Mouse (Mus musculus): ENCODE results near the gene Grcc10. TPM values are rescaled to one million over a fixed set of nuclear protein-coding genes. Genes with fewer than 3 reads are reported as not detected.

Grcc10 gene
- polyA plus RNA-seq, 1 experiment from 2014 or later = 498 TPM

DNA sequence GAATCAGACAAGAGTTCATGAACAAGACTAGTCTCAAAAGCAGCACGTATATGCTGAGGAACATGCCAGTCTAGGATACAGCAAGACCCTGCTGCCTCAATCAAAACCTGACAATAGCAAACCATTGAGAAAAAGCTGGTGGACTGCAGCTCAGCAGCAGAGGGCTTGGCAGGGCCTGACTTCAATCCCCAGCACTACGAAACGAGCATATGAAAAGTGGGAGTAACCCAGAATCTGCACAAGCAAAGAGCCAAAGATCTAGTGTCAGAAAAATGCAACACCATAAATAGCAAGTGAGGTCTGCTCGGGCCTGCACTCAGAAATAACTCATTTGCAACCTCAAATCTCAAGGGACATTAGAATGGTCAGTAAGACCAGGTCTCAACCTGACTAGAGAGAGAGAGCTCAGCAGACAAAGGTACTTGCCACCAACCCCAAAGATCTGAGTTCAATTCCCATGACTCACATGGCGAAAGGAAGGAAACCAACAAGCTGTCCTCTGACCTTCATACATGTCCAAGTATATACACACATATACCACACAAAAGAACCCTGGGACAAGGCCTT lies 35.0 kb downstream of the Grcc10 start:
- ATAC-seq (ENCODE audit: insufficient number of reproducible peaks, insufficient read depth, low FRiP score, low TSS enrichment) = no peak
- H3K36me3 ChIP-seq = peaks cover 69% of the 10 kb centered on the region

GRCm38 (mm10) chr6:124704417-124704816 lies 36.8 kb downstream of the Grcc10 start:
- Histone ChIP-seq H3K4me3 (no peak overlapping the region), H3K27me3 (no peaks in the 10 kb centered on the region), H3K36me3 (peaks cover 75% of the 10 kb centered on the region), H3K4me2 (replicated peaks) (no peak overlapping the region), H3K4me1 (no peaks in the 10 kb centered on the region), H3K27ac (no peak overlapping the region), H3K9ac (no peak overlapping the region), H3K9me3 (no peaks in the 10 kb centered on the region)
- no peak for ATAC-seq (ENCODE audit: insufficient number of reproducible peaks, insufficient read depth, low FRiP score, low TSS enrichment)
- 92% methylated on average over 2 of the region's 2 CpGs for WGBS

More for the DNA sequence above, 35.0 kb downstream of the Grcc10 start:
- no peak overlapping the region for H3K4me3 ChIP-seq
- no peak overlapping the region for H3K27ac ChIP-seq
- H3K4me2 ChIP-seq (replicated peaks) = no peak overlapping the region
- no peaks in the 10 kb centered on the region for H3K27me3 ChIP-seq
- no peak overlapping the region for H3K9ac ChIP-seq
- 90% methylated on average over 5 of the region's 5 CpGs for WGBS
- peaks cover 8% of the 10 kb centered on the region for H3K4me1 ChIP-seq
- H3K9me3 ChIP-seq = no peaks in the 10 kb centered on the region

DNA sequence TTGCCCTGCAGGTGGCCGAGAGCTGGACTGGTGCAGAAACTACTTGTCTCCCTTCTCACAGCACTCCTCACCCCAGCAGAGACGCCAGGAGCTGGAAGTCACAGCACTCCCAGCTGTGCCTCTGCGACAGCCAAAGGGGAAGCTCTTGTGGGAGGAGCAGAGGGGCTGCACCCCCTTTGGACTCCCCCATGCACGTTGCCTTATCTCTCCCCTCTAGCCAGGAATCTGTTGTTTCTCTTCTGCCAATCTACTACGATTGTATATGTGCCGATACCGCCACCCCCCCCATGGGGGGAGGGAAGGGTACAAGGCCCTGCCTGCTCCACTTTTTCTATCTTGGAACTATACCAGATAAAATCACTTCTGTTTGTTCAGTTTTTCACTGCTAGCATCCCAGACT lies 37.4 kb downstream of the Grcc10 start:
- H3K27me3 ChIP-seq = no peaks in the 10 kb centered on the region
- H3K36me3 ChIP-seq = peaks cover 79% of the 10 kb centered on the region
- H3K9ac ChIP-seq = no peak overlapping the region
- no peak for ATAC-seq (ENCODE audit: insufficient number of reproducible peaks, insufficient read depth, low FRiP score, low TSS enrichment)
- 77% methylated on average over 7 of the region's 7 CpGs for WGBS
- H3K4me3 ChIP-seq = no peak overlapping the region
- no peak overlapping the region for H3K4me2 ChIP-seq (replicated peaks)
- H3K27ac ChIP-seq = no peak overlapping the region
- H3K9me3 ChIP-seq = no peaks in the 10 kb centered on the region
- H3K4me1 ChIP-seq = no peaks in the 10 kb centered on the region

- Histone ChIP-seq H3K27ac (no peak overlapping the region), H3K27me3 (no peaks in the 10 kb centered on the region), H3K36me3 (peaks cover 76% of the 10 kb centered on the region), H3K4me3 (no peak overlapping the region), H3K9ac (no peak overlapping the region), H3K4me1 (no peaks in the 10 kb centered on the region), H3K9me3 (no peaks in the 10 kb centered on the region), H3K4me2 (replicated peaks) (no peak overlapping the region)
- peak; percentile 43; the same call in 1 of the 2 replicates for ATAC-seq (ENCODE audit: insufficient number of reproducible peaks, insufficient read depth, low FRiP score, low TSS enrichment)
- WGBS = 49% methylated on average over 3 of the region's 3 CpGs
Observed at GRCm38 (mm10) chr6:124702784-124703103, 38.4 kb downstream of the Grcc10 start.

GRCm38 (mm10) chr6:124702102-124702783 lies 38.9 kb downstream of the Grcc10 start:
- H3K27me3 ChIP-seq = no peaks in the 10 kb centered on the region
- no peaks in the 10 kb centered on the region for H3K9me3 ChIP-seq
- H3K4me1 ChIP-seq = no peaks in the 10 kb centered on the region
- peaks cover 71% of the 10 kb centered on the region for H3K36me3 ChIP-seq
- no peak overlapping the region for H3K4me3 ChIP-seq
- 0 out of 2 replicates have a peak, but pooled peaks have one; percentile 25 for ATAC-seq (ENCODE audit: insufficient number of reproducible peaks, insufficient read depth, low FRiP score, low TSS enrichment)
- H3K9ac ChIP-seq = no peak overlapping the region
- no peak overlapping the region for H3K27ac ChIP-seq
- no peak overlapping the region for H3K4me2 ChIP-seq (replicated peaks)
- WGBS = 91% methylated on average over 17 of the region's 17 CpGs

- Histone ChIP-seq H3K27ac (no peak overlapping the region), H3K27me3 (no peaks in the 10 kb centered on the region), H3K4me3 (no peak overlapping the region), H3K4me2 (replicated peaks) (no peak overlapping the region), H3K4me1 (no peaks in the 10 kb centered on the region), H3K36me3 (peaks cover 66% of the 10 kb centered on the region), H3K9ac (no peak overlapping the region), H3K9me3 (no peaks in the 10 kb centered on the region)
- ATAC-seq (ENCODE audit: insufficient number of reproducible peaks, insufficient read depth, low FRiP score, low TSS enrichment) = no peak
- 81% methylated on average over 8 of the region's 8 CpGs for WGBS
Observed at GRCm38 (mm10) chr6:124701338-124701737, 39.8 kb downstream of the Grcc10 start.

DNA sequence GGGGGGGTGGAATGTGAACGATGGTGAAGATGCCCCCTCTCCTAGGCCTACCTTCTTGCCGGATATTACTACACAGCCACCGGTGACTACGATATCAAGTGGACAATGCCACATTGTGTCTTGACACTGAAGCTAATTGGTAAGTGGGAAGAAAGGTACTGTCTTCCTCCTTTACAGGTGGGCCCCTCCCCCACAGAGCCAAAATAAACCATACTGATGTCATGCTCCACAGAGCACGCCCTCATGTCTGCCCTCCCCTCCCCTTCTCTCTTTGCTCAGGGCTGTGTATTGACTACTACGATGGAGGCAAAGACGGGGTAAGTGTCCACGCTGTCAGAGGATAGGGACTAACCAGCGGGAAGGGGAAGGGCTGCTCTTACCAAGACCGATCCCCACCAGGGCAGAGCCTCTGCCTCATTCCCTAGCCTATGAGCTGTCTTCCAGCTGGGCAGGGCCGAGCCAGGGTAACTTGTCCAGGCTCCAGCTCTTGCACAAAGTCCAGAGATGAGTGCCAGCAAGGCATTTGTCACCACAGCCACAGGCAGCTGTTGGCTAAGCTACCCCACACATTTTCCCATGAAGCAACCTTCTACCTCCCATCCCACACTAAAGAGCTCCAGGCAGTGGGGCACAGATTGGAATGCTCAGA lies 41.1 kb downstream of the Grcc10 start:
- ATAC-seq (ENCODE audit: insufficient number of reproducible peaks, insufficient read depth, low FRiP score, low TSS enrichment) = no peak
- Histone ChIP-seq H3K4me1 (no peaks in the 10 kb centered on the region), H3K9ac (no peak overlapping the region), H3K27me3 (no peaks in the 10 kb centered on the region), H3K36me3 (peaks cover 56% of the 10 kb centered on the region), H3K27ac (no peak overlapping the region), H3K4me3 (no peak overlapping the region), H3K9me3 (no peaks in the 10 kb centered on the region), H3K4me2 (replicated peaks) (no peak overlapping the region)
- WGBS = 80% methylated on average over 11 of the region's 11 CpGs

DNA sequence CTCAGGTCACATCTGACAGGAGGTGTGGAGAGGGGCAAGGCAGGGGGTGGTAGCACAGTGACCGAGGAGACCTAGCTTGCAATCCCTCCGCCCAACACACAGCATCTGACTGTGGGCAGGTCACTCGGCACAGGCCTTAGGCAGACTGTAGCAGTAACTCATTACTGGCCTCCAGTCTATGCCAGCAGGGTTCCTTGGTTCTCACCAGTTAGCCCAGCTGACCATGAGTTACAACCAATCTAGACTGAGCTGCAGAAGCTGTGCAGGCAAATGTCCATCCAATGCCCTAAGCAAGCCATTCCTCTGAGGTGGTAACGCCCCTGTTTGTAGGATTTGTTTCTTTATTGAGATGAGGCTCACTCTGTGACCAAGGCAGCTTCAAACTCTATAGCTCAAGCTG lies 41.8 kb downstream of the Grcc10 start:
- Histone ChIP-seq H3K27ac (no peak overlapping the region), H3K9ac (no peak overlapping the region), H3K9me3 (no peaks in the 10 kb centered on the region), H3K27me3 (no peaks in the 10 kb centered on the region), H3K36me3 (peaks cover 49% of the 10 kb centered on the region), H3K4me2 (replicated peaks) (no peak overlapping the region), H3K4me3 (no peak overlapping the region), H3K4me1 (peaks cover 4% of the 10 kb centered on the region; the same call in 1 of the 2 replicates)
- whole genome bisulfite sequencing = 84% methylated on average over 4 of the region's 4 CpGs
- no peak for ATAC-seq (ENCODE audit: insufficient number of reproducible peaks, insufficient read depth, low FRiP score, low TSS enrichment)

DNA sequence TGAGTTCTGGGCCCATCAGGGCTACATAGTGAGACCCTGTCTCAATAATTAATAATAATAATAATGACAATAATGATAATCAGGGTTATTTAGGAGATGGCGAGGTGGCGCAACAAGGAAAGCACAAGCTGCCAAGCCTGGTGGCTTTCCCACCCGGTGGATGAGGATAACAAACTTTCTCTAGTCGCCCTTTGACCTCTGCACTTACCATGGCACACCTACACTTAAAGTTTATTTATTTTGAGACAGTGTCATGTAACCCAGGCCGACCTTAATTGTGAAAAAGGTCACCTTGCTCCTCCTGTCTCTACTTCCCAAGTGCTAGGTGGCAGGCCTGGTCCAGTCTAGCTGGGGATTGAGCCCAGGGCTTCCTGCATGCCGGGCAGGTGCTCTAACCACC lies 42.4 kb downstream of the Grcc10 start:
- no peak overlapping the region for H3K4me2 ChIP-seq (replicated peaks)
- no peak overlapping the region for H3K9ac ChIP-seq
- no peaks in the 10 kb centered on the region for H3K27me3 ChIP-seq
- H3K9me3 ChIP-seq = no peaks in the 10 kb centered on the region
- peaks cover 11% of the 10 kb centered on the region; the same call in 1 of the 2 replicates for H3K4me1 ChIP-seq
- whole genome bisulfite sequencing = 84% methylated on average over 6 of the region's 6 CpGs
- H3K4me3 ChIP-seq = no peak overlapping the region
- H3K27ac ChIP-seq = no peak overlapping the region
- ATAC-seq (ENCODE audit: insufficient number of reproducible peaks, insufficient read depth, low FRiP score, low TSS enrichment) = no peak
- H3K36me3 ChIP-seq = peaks cover 42% of the 10 kb centered on the region

GRCm38 (mm10) chr6:124696441-124697150 lies 44.6 kb downstream of the Grcc10 start:
- Histone ChIP-seq H3K9ac (no peak overlapping the region), H3K4me1 (peaks cover 17% of the 10 kb centered on the region; the same call in 1 of the 2 replicates)
- WGBS = 91% methylated on average over 7 of the region's 7 CpGs

GRCm38 (mm10) chr6:124694166-124694955 lies 46.8 kb downstream of the Grcc10 start:
- no peak for ATAC-seq (ENCODE audit: insufficient number of reproducible peaks, insufficient read depth, low FRiP score, low TSS enrichment)
- Histone ChIP-seq H3K9ac (no peak overlapping the region), H3K27me3 (no peaks in the 10 kb centered on the region), H3K4me3 (no peak overlapping the region), H3K9me3 (no peaks in the 10 kb centered on the region), H3K36me3 (peaks cover 10% of the 10 kb centered on the region), H3K27ac (no peak overlapping the region), H3K4me2 (replicated peaks) (no peak overlapping the region), H3K4me1 (peaks cover 17% of the 10 kb centered on the region; the same call in 1 of the 2 replicates)
- 67% methylated on average over 15 of the region's 15 CpGs for WGBS

More at GRCm38 (mm10) chr6:124696441-124697150, 44.6 kb downstream of the Grcc10 start:
- Histone ChIP-seq H3K36me3 (peaks cover 21% of the 10 kb centered on the region), H3K4me3 (no peak overlapping the region), H3K4me2 (replicated peaks) (no peak overlapping the region), H3K27ac (no peak overlapping the region), H3K9me3 (no peaks in the 10 kb centered on the region), H3K27me3 (no peaks in the 10 kb centered on the region)
- ATAC-seq (ENCODE audit: insufficient number of reproducible peaks, insufficient read depth, low FRiP score, low TSS enrichment) = no peak
